Mouse (Mus musculus) kidney, adult 2 months (tissue): ENCODE data around the gene Sugp2. TPM values are rescaled to one million over a fixed set of nuclear protein-coding genes. Genes with fewer than 3 reads are reported as not detected.
A peak's percentile ranks its signal among the peaks of the same experiment; 100 is the strongest.

ENCODE experiments used
- DNase-seq: peaks from one replicate; pipeline ENCODE4 v3.0.0; 2021
- H3K27ac ChIP-seq: fragments of 200-500 bp; 2 replicates; pipeline ENCODE4 v1.5.1; 2012; ENCODE audit warnings: low read depth, low read length, control low read depth, inconsistent platforms; ENCODE audit not compliant: insufficient read depth
- H3K27me3 ChIP-seq: fragments of 200-500 bp; replicated peaks from 2 replicates; pipeline ENCODE4 v1.6.1; 2012; ENCODE audit warnings: mild to moderate bottlenecking, moderate library complexity, low read length, inconsistent platforms; ENCODE audit not compliant: control insufficient read depth, insufficient read depth
- H3K36me3 ChIP-seq: fragments of 200-500 bp; 2 replicates; pipeline ENCODE4 v1.6.1; 2012; ENCODE audit warnings: mild to moderate bottlenecking, moderate library complexity, low read length, inconsistent platforms; ENCODE audit not compliant: control insufficient read depth, insufficient read depth
- H3K4me1 ChIP-seq: fragments of 200-500 bp; 2 replicates; pipeline ENCODE4 v1.6.1; 2011; ENCODE audit warnings: low read length; ENCODE audit not compliant: control insufficient read depth, insufficient read depth
- H3K4me3 ChIP-seq: fragments of 200-500 bp; 2 replicates; pipeline ENCODE4 v1.5.1; 2011; ENCODE audit warnings: mild to moderate bottlenecking, low read depth, low read length, control low read depth; ENCODE audit not compliant: insufficient read depth
- CTCF ChIP-seq: fragments of 200-500 bp; conservative IDR thresholded peaks from 2 replicates; pipeline ENCODE4 v1.5.1; 2011; ENCODE audit warnings: low read depth, mild to moderate bottlenecking, control low read depth, low read length, moderate library complexity, mixed read lengths; ENCODE audit not compliant: insufficient read depth, insufficient read length
- POLR2A ChIP-seq: fragments of 200-500 bp; IDR thresholded peaks from one replicate; pipeline ENCODE4 v1.6.1; 2011; ENCODE audit warnings: low read depth, low read length, control low read depth
- WGBS: fragments of 180-500 bp; shearing (Covaris S2); methylation state at CpG from one replicate; pipeline ENCODE4 v1.1.7; 2018; 5-methylcytosine and 5-hydroxymethylcytosine counted together
- polyA plus RNA-seq: library from polyadenylated mRNA; depleted of rRNA; stranded (reverse); fragments of >200 nt; gene quantifications from 2 replicates; pipeline ENCODE4 v1.2.3, GENCODE M21; 2012

The Sugp2 gene
- polyA plus RNA-seq, 1 experiment: 20.2 TPM

GRCm38 (mm10) chr8:70313399-70313798, 79.4 kb downstream of the Sugp2 start:
- H3K27me3 ChIP-seq: no peaks in the 10 kb centered on the region
- no peak overlapping the region for H3K27ac ChIP-seq
- TF ChIP-seq CTCF (no peak), POLR2A (no peak)
- 0 out of 2 replicates have a peak, but pooled peaks cover 3% of the 10 kb centered on the region for H3K4me1 ChIP-seq
- DNase-seq: no peak
- 68% methylated on average over 2 of the region's 2 CpGs for whole genome bisulfite sequencing
- no peaks in the 10 kb centered on the region for H3K36me3 ChIP-seq
- no peak overlapping the region for H3K4me3 ChIP-seq

GRCm38 (mm10) chr8:70315624-70316510, 81.8 kb downstream of the Sugp2 start, which contains the start of gene Cers1:
TSS of gene Cers1 (plus strand) at chr8:70315775.
- DNase-seq: peak; percentile 31
- 5% methylated on average over 66 of the region's 66 CpGs for WGBS
- H3K36me3 ChIP-seq: no peaks in the 10 kb centered on the region
- 0 out of 2 replicates have a peak, but pooled peaks cover 3% of the 10 kb centered on the region for H3K4me1 ChIP-seq
- TF ChIP-seq CTCF: no peak
- no peak for TF ChIP-seq POLR2A
- H3K27ac ChIP-seq: no peak within 1 kb of the TSS
- no peaks in the 10 kb centered on the region for H3K27me3 ChIP-seq
- peak within 1 kb of the TSS; percentile 52 for H3K4me3 ChIP-seq

- Histone ChIP-seq H3K27ac (no peak overlapping the region), H3K27me3 (no peaks in the 10 kb centered on the region), H3K36me3 (no peaks in the 10 kb centered on the region), H3K4me1 (0 out of 2 replicates have a peak, but pooled peaks cover 3% of the 10 kb centered on the region), H3K4me3 (no peak overlapping the region)
- no peak for DNase-seq
- 32% methylated on average over 15 of the region's 15 CpGs for WGBS
- TF ChIP-seq POLR2A (no peak), CTCF (no peak)
Observed at GRCm38 (mm10) chr8:70316511-70317504, 82.8 kb downstream of the Sugp2 start.

- 93% methylated on average over 5 of the region's 5 CpGs for WGBS
- no peaks in the 10 kb centered on the region for H3K36me3 ChIP-seq
- no peak overlapping the region for H3K4me3 ChIP-seq
- no peak overlapping the region for H3K27ac ChIP-seq
- TF ChIP-seq CTCF (no peak), POLR2A (no peak)
- 0 out of 2 replicates have a peak, but pooled peaks cover 3% of the 10 kb centered on the region for H3K4me1 ChIP-seq
- DNase-seq: no peak
- no peaks in the 10 kb centered on the region for H3K27me3 ChIP-seq
Observed at GRCm38 (mm10) chr8:70317872-70318271, 83.8 kb downstream of the Sugp2 start.

- 88% methylated on average over 3 of the region's 3 CpGs for WGBS
- no peaks in the 10 kb centered on the region for H3K36me3 ChIP-seq
- H3K27ac ChIP-seq: no peak overlapping the region
- no peak overlapping the region for H3K4me3 ChIP-seq
- TF ChIP-seq POLR2A: no peak
- TF ChIP-seq CTCF: no peak
- no peak for DNase-seq
- no peaks in the 10 kb centered on the region for H3K27me3 ChIP-seq
- no peaks in the 10 kb centered on the region for H3K4me1 ChIP-seq
Observed at GRCm38 (mm10) chr8:70323716-70324115, 89.7 kb downstream of the Sugp2 start.

- WGBS: 96% methylated on average over 6 of the region's 6 CpGs
- no peak for DNase-seq
- TF ChIP-seq POLR2A (no peak), CTCF (no peak)
- H3K27ac ChIP-seq: no peak overlapping the region
- H3K4me3 ChIP-seq: no peak overlapping the region
- peaks cover 3% of the 10 kb centered on the region; the same call in 1 of the 2 replicates for H3K36me3 ChIP-seq
- H3K4me1 ChIP-seq: no peaks in the 10 kb centered on the region
- no peaks in the 10 kb centered on the region for H3K27me3 ChIP-seq
Observed at GRCm38 (mm10) chr8:70327512-70327911, 93.5 kb downstream of the Sugp2 start.
